12 mouse cellular contexts compared by ENCODE assay signal in genomic region chr9:32834751-32835625, GRCm38 (mm10).
DNase-seq lines count a peak whose midpoint lies in the region; ATAC-seq and TF ChIP-seq lines count a peak whose summit lies in the region.
"Had no signal": no experiment of that assay in that cellular context is flagged by ENCODE, and none has a peak within 500 bp of the region (broad histone marks: within the 10 kb centered on the region; RNA-seq: fewer than 3 reads in every experiment).

No protein-coding gene starts in this region.

- H3K36me3 ChIP-seq in kidney, adult 2 months (ENCODE audit: control insufficient read depth, insufficient read depth, low read length) = no peaks in the 10 kb centered on the region
- H3K36me3 ChIP-seq in limb, embryonic 11.5 days (ENCODE audit: control insufficient read depth, insufficient read depth, low read length) = no peaks in the 10 kb centered on the region
- H3K36me3 ChIP-seq: midbrain, embryonic 15.5 days had no signal

- no peak overlapping the region for H3K4me2 ChIP-seq in limb, embryonic 11.5 days (ENCODE audit: low read depth, severe bottlenecking)
- H3K4me2 ChIP-seq: midbrain, embryonic 15.5 days had no signal

- H3K9ac ChIP-seq in limb, embryonic 11.5 days (ENCODE audit: low read length) = no peak overlapping the region
- H3K9ac ChIP-seq: liver, embryonic 14.5 days; midbrain, embryonic 15.5 days had no signal

- no peak overlapping the region for H3K27ac ChIP-seq in kidney, adult 2 months (ENCODE audit: insufficient read depth, low read depth, low read length)
- no peak overlapping the region for H3K27ac ChIP-seq in limb, embryonic 11.5 days (replicated peaks; ENCODE audit: low read depth, low read length)
- H3K27ac ChIP-seq: liver, embryonic 14.5 days; midbrain, embryonic 15.5 days had no signal

- intact Hi-C loops in left cerebral cortex, postnatal 10 days (cut with DNase I) = no loop called here

- ATAC-seq in limb, embryonic 11.5 days (ENCODE audit: insufficient number of reproducible peaks, low FRiP score, low TSS enrichment, low read depth) = no peak
- ATAC-seq in activated CD4-positive, CD25-positive, alpha-beta regulatory T cell, adult 4 months = no peak
- ATAC-seq: midbrain, embryonic 15.5 days had no signal

- no peaks in the 10 kb centered on the region for H3K27me3 ChIP-seq in kidney, adult 2 months (replicated peaks; ENCODE audit: control insufficient read depth, insufficient read depth, low read length)
- no peaks in the 10 kb centered on the region for H3K27me3 ChIP-seq in limb, embryonic 11.5 days (ENCODE audit: control insufficient read depth, insufficient read depth, low read length)
- H3K27me3 ChIP-seq: midbrain, embryonic 15.5 days had no signal

- TF ChIP-seq CTCF in kidney, adult 2 months (conservative IDR thresholded peaks at IDR 0.05; ENCODE audit: insufficient read depth, insufficient read length, low read depth, low read length) = no peak

- no peaks in the 10 kb centered on the region for H3K4me1 ChIP-seq in kidney, adult 2 months (ENCODE audit: control insufficient read depth, insufficient read depth, low read length)
- peaks cover 25% of the 10 kb centered on the region for H3K4me1 ChIP-seq in limb, embryonic 11.5 days (ENCODE audit: control insufficient read depth, insufficient read depth, low read length)

- no peak for TF ChIP-seq POLR2A in kidney, adult 2 months (IDR thresholded peaks at IDR 0.05; ENCODE audit: low read depth, low read length)

- peak; percentile 10 for DNase-seq in kidney, adult 2 months
- no peak for DNase-seq in kidney, postnatal 14 days
- peak; percentile 60 for DNase-seq in embryo, embryonic 11 days
- peak; percentile 29 to 55 for DNase-seq in heart, adult 9 months (ENCODE audit: low spot score in 2 of 2)
- peak; percentile 34 for DNase-seq in limb, embryonic 11.5 days (ENCODE audit: low spot score)
- DNase-seq in left cerebral cortex, postnatal 10 days (ENCODE audit: extremely low spot score in 1 of 2, low spot score in 2 of 2) = no peak
- no peak for DNase-seq in layer of hippocampus, postnatal 36 days
- DNase-seq: adrenal gland, adult 2 months; cerebellum, adult 18-20 months had no signal

- H3K4me3 ChIP-seq in kidney, adult 2 months (ENCODE audit: insufficient read depth, low read depth, low read length) = no peak overlapping the region
- H3K4me3 ChIP-seq in limb, embryonic 11.5 days (ENCODE audit: low read depth, low read length) = no peak overlapping the region
- H3K4me3 ChIP-seq: midbrain, embryonic 15.5 days had no signal

- no peaks in the 10 kb centered on the region for H3K9me3 ChIP-seq in limb, embryonic 11.5 days (ENCODE audit: control insufficient read depth, low read length)
- H3K9me3 ChIP-seq: midbrain, embryonic 15.5 days had no signal

- WGBS in kidney, adult 2 months = 43% methylated on average over 13 of the region's 13 CpGs
- 18% methylated on average over 13 of the region's 13 CpGs for WGBS in limb, embryonic 11.5 days

Comparison
In these comparisons a context has a peak if more than half of its experiments do, and no peak if none do; other contexts are left out.
1. DNase-seq: peak in kidney, adult 2 months (single experiment), embryo, embryonic 11 days (single experiment), heart, adult 9 months (2 of 2) and limb, embryonic 11.5 days (single experiment); none in kidney, postnatal 14 days (single experiment), left cerebral cortex, postnatal 10 days (0 of 2) and layer of hippocampus, postnatal 36 days (0 of 2).